Mouse (Mus musculus): Measurements from ENCODE around the gene Olfr218. TPM values are rescaled to one million over a fixed set of nuclear protein-coding genes. Genes with fewer than 3 reads are reported as not detected.
"Not testable (repeated sequence)": the region's sequence is repeated elsewhere in the genome, so short reads cannot be mapped to it uniquely, and the experiment has no call there.

Olfr218 gene
- not detected for total RNA-seq (2021)
- long read RNA-seq, experiment 1: 0 reads
- long read RNA-seq, experiment 2: 0 reads

DNA sequence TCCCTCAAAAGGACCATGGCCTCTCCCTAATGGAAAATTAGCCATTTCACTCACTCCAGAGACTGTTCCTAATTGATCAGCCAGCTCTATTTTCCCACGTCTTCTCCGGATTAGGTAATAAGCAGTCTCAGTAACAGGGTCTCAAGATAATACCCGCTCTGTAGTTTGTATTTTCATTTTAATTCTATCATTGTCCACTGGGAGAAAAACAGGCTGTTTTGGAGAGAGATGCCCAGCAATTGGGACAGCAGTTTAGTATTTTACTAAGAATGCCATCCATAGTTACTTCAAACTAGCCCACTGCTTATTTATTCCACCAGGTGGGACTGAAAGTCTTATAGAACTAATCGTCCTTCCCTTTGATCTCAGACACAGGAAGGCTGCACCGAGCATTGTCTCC lies at the start of gene Olfr218:
Gene Olfr218, plus strand, starts transcription at position 301 of the 400 bp plus-strand sequence.
- no peak for DNase-seq

DNA sequence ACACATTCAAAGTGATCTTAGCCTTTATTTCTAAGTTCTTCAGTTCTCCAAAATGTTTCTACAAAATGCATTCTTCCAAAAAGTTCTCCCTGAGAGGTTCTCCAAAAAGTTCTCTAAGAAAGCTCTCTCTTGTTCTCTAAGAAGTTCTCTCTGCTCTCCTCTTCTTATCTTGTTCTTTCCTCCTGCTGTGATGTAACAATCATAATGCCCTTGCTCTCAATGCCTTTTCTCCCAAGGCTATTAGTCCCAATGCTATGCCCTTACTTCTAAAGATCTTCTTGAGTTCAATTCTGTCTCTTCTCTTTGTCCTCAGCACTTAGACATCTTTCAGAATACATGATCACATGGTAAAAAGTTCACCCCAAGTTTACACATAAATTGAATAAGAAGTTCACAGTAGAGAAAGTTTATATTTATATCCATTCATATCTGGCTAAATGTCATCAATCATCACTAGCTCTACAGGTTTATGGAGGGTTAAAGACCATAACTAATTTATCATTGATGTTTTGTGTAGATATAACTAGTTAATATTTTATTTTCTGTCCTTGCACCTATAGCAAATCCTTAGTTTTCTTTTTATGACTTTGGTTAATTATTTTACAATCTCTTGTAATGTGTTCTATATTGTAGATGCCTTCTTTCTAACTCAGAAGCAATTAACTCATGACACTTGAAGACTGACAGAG lies 23.3 kb upstream of the Olfr218 start:
- no peak for DNase-seq

DNA sequence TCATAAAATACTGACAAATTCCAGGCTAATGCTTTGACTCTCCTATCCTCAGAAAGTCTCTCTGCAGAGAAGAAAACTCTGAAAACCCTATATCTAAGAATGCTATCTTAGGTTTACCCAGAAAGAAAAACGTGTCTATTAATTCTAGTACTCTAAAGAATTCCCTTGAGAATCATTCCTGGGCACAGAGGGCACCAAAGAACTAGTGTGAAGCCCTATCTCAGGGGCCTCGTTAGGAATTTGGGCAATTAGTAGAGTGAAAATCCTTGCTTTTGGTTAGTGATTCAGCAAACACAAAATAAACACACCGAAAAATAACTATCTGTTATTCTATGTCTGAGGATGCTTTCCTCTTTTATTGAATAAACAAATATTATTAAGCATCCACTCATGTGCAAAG lies 7.1 kb upstream of the Olfr218 start, which contains the start of gene Olfr1406:
Gene Olfr1406, minus strand, starts transcription at position 101 of the 400 bp plus-strand sequence.
- no peak for DNase-seq

DNA sequence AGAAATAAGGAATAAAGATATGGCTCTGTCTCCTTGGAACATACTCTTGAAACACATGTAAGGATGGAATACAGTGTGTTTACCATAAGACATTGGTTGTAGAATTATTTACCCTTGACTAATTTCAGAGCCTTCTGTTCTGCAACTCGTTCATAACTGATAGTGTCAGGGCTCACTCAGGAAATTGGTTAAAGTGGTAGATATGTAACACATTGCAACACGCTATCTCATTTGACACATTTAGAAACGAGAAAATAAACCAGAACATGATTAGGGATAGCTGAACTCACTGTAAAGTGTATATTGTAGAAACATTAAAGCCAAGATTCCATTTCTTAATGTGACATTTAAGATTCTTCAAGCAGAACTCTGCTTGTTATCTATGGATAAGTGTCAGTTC lies 5.5 kb upstream of the Olfr218 start:
- DNase-seq: no peak

DNA sequence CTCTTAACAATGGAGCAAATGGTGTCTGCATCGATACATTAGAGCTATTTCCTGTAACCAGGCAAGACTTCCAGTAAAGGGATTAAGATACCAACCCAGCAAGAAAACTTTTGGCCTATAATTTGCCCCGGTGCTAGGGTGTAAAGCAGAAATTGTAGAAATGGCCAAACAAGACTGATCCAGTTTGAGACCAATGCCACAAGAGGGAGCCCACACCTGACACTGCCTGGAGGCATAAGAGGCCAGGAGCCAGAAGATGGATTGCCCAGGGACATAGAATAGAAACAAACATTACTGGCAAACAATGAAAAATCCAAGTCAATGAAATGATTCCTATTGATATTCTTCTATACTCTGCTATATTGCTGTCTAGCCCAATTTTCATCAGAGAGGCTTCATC lies 1.2 kb upstream of the Olfr218 start:
- no peak for DNase-seq

DNA sequence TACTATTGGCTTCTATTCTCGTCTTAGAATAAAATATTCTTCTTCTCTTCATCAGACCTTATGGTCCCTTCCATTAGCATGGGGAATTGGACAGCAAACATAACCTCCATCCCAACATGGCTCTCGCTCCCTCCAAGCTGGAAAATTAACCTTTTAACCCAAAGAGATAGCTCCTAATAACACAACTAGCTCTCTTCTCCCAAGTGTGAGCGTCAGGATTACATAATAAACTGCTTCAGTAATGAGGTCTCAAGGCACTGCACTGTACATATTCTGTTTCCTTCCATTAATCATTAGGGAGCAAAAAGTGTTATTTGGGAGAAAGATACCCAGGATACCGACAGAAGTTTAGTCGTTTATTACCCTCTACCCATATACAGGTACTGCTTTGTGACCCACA lies 14.5 kb downstream of the Olfr218 start, which contains the start of gene Olfr1404:
Gene Olfr1404, plus strand, starts transcription at position 301 of the 400 bp plus-strand sequence.
- DNase-seq: no peak

DNA sequence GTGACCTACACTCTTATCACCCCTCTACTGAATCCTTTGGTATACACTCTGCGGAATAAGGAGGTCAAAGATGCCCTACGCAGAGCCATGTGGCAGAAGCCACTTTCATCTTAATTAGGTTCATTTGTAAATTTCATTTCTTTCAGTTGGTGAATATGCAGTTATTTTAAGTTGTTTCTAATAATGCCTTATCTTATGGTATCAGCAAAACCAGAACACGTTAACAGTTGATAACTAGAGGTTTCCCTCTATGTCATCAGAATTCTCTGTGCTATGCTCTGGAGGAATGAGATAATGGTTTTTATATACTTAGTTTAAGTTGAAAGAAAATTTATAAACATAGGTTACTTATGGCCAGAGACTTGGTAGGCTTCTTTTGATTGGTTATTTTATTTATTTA lies 18.9 kb downstream of the Olfr218 start:
- no peak for DNase-seq

DNA sequence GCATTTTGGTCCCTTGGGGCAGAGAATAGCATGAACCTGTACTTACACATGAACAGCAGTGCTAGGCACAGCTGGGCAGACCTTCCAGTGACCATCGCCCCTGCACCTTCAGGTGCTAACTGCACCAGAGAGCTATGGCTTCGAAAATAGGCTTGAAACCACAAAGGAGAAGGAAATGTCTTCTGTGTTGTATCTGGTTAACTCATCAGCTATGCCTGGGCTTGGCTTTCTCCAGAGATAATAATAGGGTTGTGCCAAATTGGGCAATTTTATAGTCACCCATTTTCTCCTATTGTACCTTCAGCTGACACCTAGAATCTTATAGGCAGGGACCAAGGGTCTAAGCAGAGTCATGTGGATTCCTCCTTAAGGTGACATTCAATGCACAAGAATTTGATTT lies 29.5 kb downstream of the Olfr218 start, which contains the start of gene Fcer1a:
Gene Fcer1a, minus strand, starts transcription at position 134 of the 400 bp plus-strand sequence.
- DNase-seq: no peak

DNA sequence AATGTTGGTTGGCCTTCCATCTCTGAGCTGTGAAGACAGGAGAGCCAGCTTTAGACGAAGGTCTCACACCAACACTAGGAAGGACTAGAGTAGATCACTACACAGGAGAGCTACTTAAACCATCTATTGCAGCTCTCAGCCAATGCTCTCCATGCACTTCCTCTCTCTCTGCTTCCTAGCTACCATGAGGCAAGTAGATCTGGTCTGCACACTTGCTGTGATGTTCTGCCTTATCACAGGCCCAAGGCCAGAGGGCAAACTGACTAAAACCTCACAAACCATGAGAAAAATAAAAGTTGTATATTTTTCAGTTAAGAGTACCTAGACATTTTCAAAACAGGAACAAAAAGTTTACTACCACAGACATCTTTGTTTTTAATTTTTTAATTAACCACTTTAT lies 39.4 kb downstream of the Olfr218 start:
- not testable (repeated sequence) for DNase-seq

DNA sequence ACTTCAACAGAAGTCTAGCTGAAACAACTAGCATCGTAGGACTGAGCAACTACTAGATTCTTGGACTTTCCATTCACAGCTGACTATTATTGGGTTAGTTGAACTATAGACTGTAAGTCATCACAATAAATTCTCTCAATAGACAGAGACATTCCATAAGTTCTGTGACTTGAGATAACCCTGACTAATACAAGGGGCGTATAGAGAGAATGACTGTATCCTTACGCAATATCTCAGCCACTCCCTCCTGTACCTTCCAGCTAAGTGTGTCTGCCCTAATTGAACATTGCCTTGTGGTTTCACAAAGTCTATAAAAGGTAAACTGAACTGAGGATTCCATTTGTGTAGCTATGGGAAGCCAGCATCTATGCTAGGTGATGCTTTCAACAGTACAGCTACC lies 52.3 kb downstream of the Olfr218 start:
- no peak for DNase-seq

Other genes starting within 250 kb of the Olfr218 start
- not detected for gene Olfr16, start 247.4 kb upstream of the Olfr218 start, total RNA-seq (2021)
- gene Olfr1408, start 60.4 kb upstream of the Olfr218 start, total RNA-seq (2021): not detected
- gene Olfr1406, start 7.2 kb upstream of the Olfr218 start, total RNA-seq (2021): not detected
- gene Olfr1404, start 14.6 kb downstream of the Olfr218 start, total RNA-seq (2021): not detected
- under 1 TPM in 1 of 2 experiments, not detected in 1; 0.54 TPM for gene Fcer1a, start 29.4 kb downstream of the Olfr218 start, total RNA-seq (2021)
- not detected for gene Olfr418, start 68.2 kb downstream of the Olfr218 start, total RNA-seq (2021)
- gene Mptx2, start 80.0 kb downstream of the Olfr218 start, total RNA-seq (2021): not detected
- gene Ackr1, start 135.9 kb downstream of the Olfr218 start, total RNA-seq (2021): 10 to 100 TPM in 1 of 2 experiments, 1 to 10 TPM in 1; 8.4 to 11.3 TPM
- gene Aim2, start 153.1 kb downstream of the Olfr218 start, total RNA-seq (2021): 1 to 10 TPM in 1 of 2 experiments, under 1 TPM in 1; 0.26 to 1.0 TPM
- 10 to 100 TPM; 22.9 to 31.4 TPM for gene Cadm3, start 169.9 kb downstream of the Olfr218 start, total RNA-seq (2021)

Measured in gastrocnemius, postnatal 10 days (tissue).